Mouse (Mus musculus) midbrain, embryonic 15.5 days (tissue): Measurements from ENCODE around the gene Cwf19l1. TPM values are rescaled to one million over a fixed set of nuclear protein-coding genes. Genes with fewer than 3 reads are reported as not detected.

Experiments
- ATAC-seq: fragments of 200-750 bp; cut with Nextera tagmentation; replicated peaks from 2 replicates; pipeline ENCODE4 v1.8.0; 2017; ENCODE audit warnings: moderate TSS enrichment
- H3K27ac ChIP-seq: fragments of 300-500 bp; sonication (generic); 2 replicates; pipeline ENCODE4 v1.5.1; 2015; ENCODE audit warnings: mild to moderate bottlenecking, inconsistent platforms
- H3K27me3 ChIP-seq: fragments of 300-500 bp; sonication (generic); replicated peaks from 2 replicates; pipeline ENCODE4 v1.6.1; 2015; ENCODE audit warnings: inconsistent platforms
- H3K36me3 ChIP-seq: fragments of 300-500 bp; sonication (generic); replicated peaks from 2 replicates; pipeline ENCODE4 v1.6.1; 2015; ENCODE audit warnings: inconsistent platforms
- H3K4me1 ChIP-seq: fragments of 300-500 bp; sonication (generic); 2 replicates; pipeline ENCODE4 v1.6.1; 2015; ENCODE audit warnings: inconsistent platforms
- H3K4me2 ChIP-seq: fragments of 300-500 bp; sonication (generic); 2 replicates; pipeline ENCODE4 v1.6.1; 2015; ENCODE audit warnings: inconsistent platforms, mild to moderate bottlenecking, moderate library complexity
- H3K4me3 ChIP-seq: fragments of 300-500 bp; sonication (generic); 2 replicates; pipeline ENCODE4 v1.5.1; 2015; ENCODE audit warnings: mild to moderate bottlenecking, inconsistent platforms
- H3K9ac ChIP-seq: fragments of 300-500 bp; sonication (generic); 2 replicates; pipeline ENCODE4 v1.6.1; 2015; ENCODE audit warnings: mild to moderate bottlenecking, inconsistent platforms
- H3K9me3 ChIP-seq: fragments of 300-500 bp; sonication (generic); 2 replicates; pipeline ENCODE4 v1.6.1; 2016; ENCODE audit warnings: inconsistent platforms
- WGBS: fragments of 180-500 bp; shearing (Covaris S2); methylation state at CpG from one replicate; pipeline ENCODE4 v1.1.7; 2015; ENCODE audit warnings: mixed read lengths; 5-methylcytosine and 5-hydroxymethylcytosine counted together
- polyA plus RNA-seq: library from polyadenylated mRNA; unstranded; fragments of >200 nt; fragmentation: Nextera tagmentation; extraction: Ambion mirVana; gene quantifications from 2 replicates; pipeline ENCODE4 v1.2.1, GENCODE M21; 2015

Cwf19l1 gene
- polyA plus RNA-seq = 29.6 and 37.4 TPM in 2 replicates

DNA sequence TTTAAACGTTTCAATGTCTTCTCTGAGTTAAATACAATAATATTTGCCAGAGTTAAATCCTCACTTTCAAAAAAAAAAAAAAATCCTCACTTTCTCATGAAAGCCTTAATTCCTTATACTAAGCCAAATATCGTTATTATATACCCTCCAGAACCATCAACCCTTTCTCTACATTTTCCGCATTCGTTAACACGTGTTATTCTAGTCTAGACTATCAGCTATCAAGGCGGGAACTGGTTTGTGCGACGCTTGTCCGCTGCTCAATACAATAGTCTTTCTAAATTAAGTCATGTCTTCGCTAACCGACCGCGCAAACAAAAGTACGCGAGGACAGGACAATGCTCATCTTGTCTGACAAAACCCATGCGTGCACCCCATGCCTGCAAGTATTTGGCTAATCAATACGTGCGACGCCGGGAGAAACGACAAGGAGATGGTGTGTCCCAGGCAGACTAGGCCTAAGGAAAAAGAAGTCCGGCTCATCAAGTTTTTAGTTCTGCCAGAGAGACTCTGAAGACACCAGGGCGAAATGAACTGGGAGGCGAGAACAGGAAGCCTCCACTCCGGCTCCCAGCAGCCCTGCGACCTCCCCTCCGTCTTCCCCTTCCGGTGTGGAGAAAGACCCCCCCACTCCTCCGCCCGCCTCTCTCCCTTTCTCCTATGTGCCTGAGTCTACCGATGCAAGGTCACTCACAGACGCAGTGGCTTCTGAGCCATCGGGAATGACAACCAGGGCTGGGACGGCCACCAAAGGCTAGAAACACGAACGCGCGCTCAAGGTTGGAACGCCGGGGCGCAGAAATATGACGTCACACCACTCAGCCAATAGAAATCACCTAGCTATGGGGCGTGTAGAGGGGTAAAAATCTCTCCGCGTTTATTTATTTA is at the start of gene Cwf19l1:
TSS of gene Cwf19l1 (minus strand) at position 805 of the 888 bp plus-strand sequence.
- peak; percentile 93 for ATAC-seq
- Histone ChIP-seq H3K4me2 (peak within 1 kb of the TSS; percentile 62), H3K36me3 (peaks cover 28% of the 10 kb centered on the region), H3K4me3 (peak within 1 kb of the TSS; percentile 65), H3K9ac (peak within 1 kb of the TSS; percentile 55), H3K9me3 (no peaks in the 10 kb centered on the region), H3K27me3 (no peaks in the 10 kb centered on the region), H3K27ac (peak within 1 kb of the TSS; percentile 91), H3K4me1 (peaks cover 10% of the 10 kb centered on the region)
- WGBS = under 1% methylated on average over 45 of the region's 45 CpGs

GRCm38 (mm10) chr19:44183968-44184367 is 48.3 kb upstream of the Cwf19l1 start:
- no peaks in the 10 kb centered on the region for H3K27me3 ChIP-seq
- H3K27ac ChIP-seq = no peak overlapping the region
- WGBS = 79% methylated on average over 3 of the region's 3 CpGs
- H3K4me2 ChIP-seq = no peak overlapping the region
- no peaks in the 10 kb centered on the region for H3K36me3 ChIP-seq
- no peaks in the 10 kb centered on the region for H3K4me1 ChIP-seq
- no peak overlapping the region for H3K9ac ChIP-seq
- no peak overlapping the region for H3K4me3 ChIP-seq
- no peaks in the 10 kb centered on the region for H3K9me3 ChIP-seq
- no peak for ATAC-seq

DNA sequence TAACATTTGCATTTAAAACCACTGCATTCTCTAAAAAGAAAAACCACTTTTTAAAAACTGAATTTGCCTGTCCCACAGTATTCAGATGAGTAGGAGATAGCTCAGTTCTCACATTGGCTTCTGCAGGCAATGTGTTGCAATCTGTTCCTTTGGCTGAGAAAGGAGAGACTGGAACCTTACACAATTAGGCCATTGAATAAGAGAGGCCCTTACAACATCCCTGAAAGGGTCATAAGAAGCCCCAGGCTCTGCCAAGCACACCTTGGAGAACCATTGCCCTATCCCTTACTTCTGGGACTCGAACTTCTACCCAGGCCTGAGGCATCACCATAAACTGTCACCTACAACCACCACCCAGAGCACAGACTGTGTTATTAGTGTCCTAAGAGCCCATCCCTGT is 44.8 kb upstream of the Cwf19l1 start:
- 88% methylated on average over 1 of the region's 1 CpGs for WGBS
- Histone ChIP-seq H3K9ac (no peak overlapping the region), H3K4me2 (no peak overlapping the region), H3K4me1 (no peaks in the 10 kb centered on the region), H3K27ac (no peak overlapping the region), H3K4me3 (no peak overlapping the region), H3K27me3 (no peaks in the 10 kb centered on the region), H3K36me3 (no peaks in the 10 kb centered on the region), H3K9me3 (no peaks in the 10 kb centered on the region)
- no peak for ATAC-seq

GRCm38 (mm10) chr19:44176741-44177140 is 41.1 kb upstream of the Cwf19l1 start:
- Histone ChIP-seq H3K27me3 (no peaks in the 10 kb centered on the region), H3K4me2 (no peak overlapping the region), H3K4me1 (no peaks in the 10 kb centered on the region), H3K36me3 (no peaks in the 10 kb centered on the region), H3K27ac (no peak overlapping the region), H3K9me3 (no peaks in the 10 kb centered on the region), H3K4me3 (no peak overlapping the region), H3K9ac (no peak overlapping the region)
- no peak for ATAC-seq
- WGBS = 92% methylated on average over 3 of the region's 3 CpGs

- ATAC-seq = no peak
- 75% methylated on average over 8 of the region's 8 CpGs for WGBS
- no peaks in the 10 kb centered on the region for H3K4me1 ChIP-seq
Observed at GRCm38 (mm10) chr19:44174835-44175234, 39.2 kb upstream of the Cwf19l1 start.

GRCm38 (mm10) chr19:44161515-44161914 is 25.8 kb upstream of the Cwf19l1 start:
- H3K27ac ChIP-seq = no peak overlapping the region
- no peaks in the 10 kb centered on the region for H3K9me3 ChIP-seq
- 16% methylated on average over 3 of the region's 3 CpGs for WGBS
- H3K27me3 ChIP-seq = peaks cover 3% of the 10 kb centered on the region; the same call in 1 of the 2 replicates
- no peak for ATAC-seq
- H3K4me2 ChIP-seq = no peak overlapping the region
- no peak overlapping the region for H3K4me3 ChIP-seq
- H3K9ac ChIP-seq = no peak overlapping the region
- no peaks in the 10 kb centered on the region for H3K36me3 ChIP-seq
- H3K4me1 ChIP-seq = no peaks in the 10 kb centered on the region

More at GRCm38 (mm10) chr19:44174835-44175234, 39.2 kb upstream of the Cwf19l1 start:
- Histone ChIP-seq H3K9ac (no peak overlapping the region), H3K4me3 (no peak overlapping the region), H3K4me2 (no peak overlapping the region), H3K36me3 (no peaks in the 10 kb centered on the region), H3K9me3 (no peaks in the 10 kb centered on the region), H3K27ac (no peak overlapping the region), H3K27me3 (no peaks in the 10 kb centered on the region)

DNA sequence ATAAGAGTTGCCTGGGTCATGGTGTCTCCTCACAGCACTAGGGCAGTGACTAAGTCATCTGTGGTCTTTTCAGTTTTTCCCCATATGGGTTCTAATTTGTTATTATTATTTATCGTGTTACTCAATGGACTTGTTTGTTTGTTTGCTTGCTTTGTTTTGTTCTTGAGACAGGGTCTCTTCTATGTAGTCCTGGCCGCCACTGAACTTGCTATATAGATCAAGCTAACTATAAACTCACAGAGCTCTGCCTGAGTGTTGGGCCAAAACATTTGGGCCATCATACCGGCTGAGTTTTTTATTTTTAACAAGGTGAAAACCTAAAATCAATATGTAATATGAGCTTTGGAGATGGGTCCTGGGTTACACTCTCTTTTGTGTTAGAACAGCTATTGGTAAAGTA is 23.7 kb upstream of the Cwf19l1 start:
- H3K4me3 ChIP-seq = no peak overlapping the region
- no peak overlapping the region for H3K9ac ChIP-seq

DNA sequence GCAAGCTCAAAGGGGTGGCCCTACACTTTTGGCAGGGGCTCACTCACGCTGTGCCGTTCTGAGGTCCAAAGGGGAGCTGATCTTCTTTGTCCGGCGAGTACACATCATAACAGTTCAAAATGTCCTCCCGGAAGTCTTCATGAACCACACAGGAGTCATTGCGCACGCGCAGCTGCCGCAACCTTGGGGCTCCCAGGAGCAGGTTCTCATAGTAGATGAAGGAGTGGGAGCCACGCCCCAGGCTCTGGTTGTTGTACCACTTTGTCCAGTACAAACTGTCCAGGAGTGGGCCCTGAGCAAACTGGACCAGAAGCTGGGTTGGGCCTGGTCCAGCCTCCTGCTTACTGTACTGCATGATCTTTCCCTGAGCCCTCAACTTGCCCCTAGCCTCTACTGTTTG is 21.3 kb upstream of the Cwf19l1 start:
- Histone ChIP-seq H3K4me3 (no peak overlapping the region), H3K27ac (no peak overlapping the region), H3K4me2 (no peak overlapping the region), H3K9me3 (no peaks in the 10 kb centered on the region), H3K9ac (no peak overlapping the region), H3K27me3 (peaks cover 24% of the 10 kb centered on the region; the same call in 1 of the 2 replicates), H3K4me1 (no peaks in the 10 kb centered on the region), H3K36me3 (no peaks in the 10 kb centered on the region)
- WGBS = 92% methylated on average over 10 of the region's 10 CpGs
- ATAC-seq = no peak

More for the DNA sequence above, 23.7 kb upstream of the Cwf19l1 start:
- no peak overlapping the region for H3K27ac ChIP-seq
- ATAC-seq = no peak
- no peaks in the 10 kb centered on the region for H3K9me3 ChIP-seq
- no peaks in the 10 kb centered on the region for H3K4me1 ChIP-seq
- no peaks in the 10 kb centered on the region for H3K36me3 ChIP-seq
- H3K4me2 ChIP-seq = no peak overlapping the region
- H3K27me3 ChIP-seq = peaks cover 8% of the 10 kb centered on the region; the same call in 1 of the 2 replicates
- WGBS = 88% methylated on average over 3 of the region's 3 CpGs

DNA sequence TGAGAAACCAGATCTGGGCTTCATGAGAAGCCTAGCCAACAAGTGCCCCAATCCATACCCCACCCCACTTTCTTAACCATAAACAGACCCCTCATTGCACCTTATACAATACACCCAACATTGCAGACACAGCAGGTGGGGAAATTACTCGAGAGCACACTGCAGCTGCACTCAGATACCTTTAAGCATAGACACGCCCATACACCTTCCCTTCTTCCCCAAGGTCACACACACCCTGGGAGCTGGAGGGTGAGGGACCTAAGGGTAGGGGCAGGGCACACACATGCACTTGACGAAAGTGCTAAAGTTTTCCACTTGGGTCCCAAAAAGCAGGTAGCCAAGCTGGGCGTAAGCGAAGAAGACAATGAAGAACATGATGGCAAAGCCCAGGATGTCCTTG is 18.1 kb upstream of the Cwf19l1 start:
- Histone ChIP-seq H3K9me3 (no peaks in the 10 kb centered on the region), H3K4me1 (no peaks in the 10 kb centered on the region), H3K27ac (no peak overlapping the region), H3K9ac (no peak overlapping the region), H3K36me3 (no peaks in the 10 kb centered on the region), H3K4me2 (no peak overlapping the region), H3K4me3 (no peak overlapping the region), H3K27me3 (peaks cover 27% of the 10 kb centered on the region)
- no peak for ATAC-seq
- WGBS = 90% methylated on average over 5 of the region's 5 CpGs

GRCm38 (mm10) chr19:44148991-44149390 is 13.3 kb upstream of the Cwf19l1 start:
- WGBS = 81% methylated on average over 2 of the region's 2 CpGs
- H3K27me3 ChIP-seq = peaks cover 29% of the 10 kb centered on the region
- no peak overlapping the region for H3K9ac ChIP-seq
- H3K4me3 ChIP-seq = no peak overlapping the region
- H3K9me3 ChIP-seq = no peaks in the 10 kb centered on the region
- H3K4me2 ChIP-seq = no peak overlapping the region
- no peaks in the 10 kb centered on the region for H3K36me3 ChIP-seq
- H3K4me1 ChIP-seq = peaks cover 15% of the 10 kb centered on the region
- ATAC-seq = no peak
- H3K27ac ChIP-seq = no peak overlapping the region

- H3K36me3 ChIP-seq = no peaks in the 10 kb centered on the region; the same call in 1 of the 2 replicates
- no peak overlapping the region for H3K9ac ChIP-seq
- H3K4me3 ChIP-seq = no peak overlapping the region
- no peak overlapping the region for H3K4me2 ChIP-seq
- 38% methylated on average over 2 of the region's 2 CpGs for WGBS
- H3K27ac ChIP-seq = no peak overlapping the region
- H3K4me1 ChIP-seq = peaks cover 15% of the 10 kb centered on the region
- H3K27me3 ChIP-seq = peaks cover 22% of the 10 kb centered on the region
- H3K9me3 ChIP-seq = no peaks in the 10 kb centered on the region
- no peak for ATAC-seq
Observed at GRCm38 (mm10) chr19:44148345-44148744, 12.7 kb upstream of the Cwf19l1 start.

DNA sequence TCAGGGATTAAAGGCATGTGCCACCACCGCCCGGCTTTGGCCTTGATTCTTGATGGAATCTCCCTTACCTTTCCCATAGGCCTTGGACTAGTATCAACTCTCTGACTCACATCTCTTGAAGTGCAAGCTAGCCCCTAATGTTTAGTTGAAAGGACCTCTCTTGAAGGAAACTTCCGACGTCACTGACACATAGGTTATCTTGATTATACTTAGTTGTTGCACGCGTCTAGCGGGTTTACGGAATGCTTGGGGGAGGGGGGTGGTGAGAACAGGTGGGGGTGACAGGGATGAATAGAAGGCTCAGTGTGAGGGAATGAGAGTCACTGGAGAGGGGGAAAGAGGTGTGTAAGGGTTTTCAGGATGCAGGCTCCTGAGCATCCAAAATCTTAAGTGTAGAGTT is 11.3 kb upstream of the Cwf19l1 start:
- Histone ChIP-seq H3K36me3 (peaks cover 9% of the 10 kb centered on the region), H3K9ac (no peak overlapping the region), H3K27ac (no peak overlapping the region), H3K4me3 (no peak overlapping the region), H3K27me3 (peaks cover 13% of the 10 kb centered on the region), H3K4me2 (no peak overlapping the region), H3K9me3 (no peaks in the 10 kb centered on the region), H3K4me1 (peaks cover 15% of the 10 kb centered on the region)
- 94% methylated on average over 8 of the region's 8 CpGs for WGBS
- ATAC-seq = no peak

GRCm38 (mm10) chr19:44146568-44146879 is 10.8 kb upstream of the Cwf19l1 start:
- ATAC-seq = peak; percentile 75
- WGBS = 58% methylated on average over 9 of the region's 9 CpGs

More at GRCm38 (mm10) chr19:44146568-44146879, 10.8 kb upstream of the Cwf19l1 start:
- H3K4me2 ChIP-seq = peak overlapping the region; percentile 74
- H3K4me1 ChIP-seq = peaks cover 15% of the 10 kb centered on the region
- peaks cover 13% of the 10 kb centered on the region for H3K36me3 ChIP-seq
- peaks cover 12% of the 10 kb centered on the region for H3K27me3 ChIP-seq
- peak overlapping the region; percentile 78 for H3K27ac ChIP-seq
- H3K9ac ChIP-seq = peak overlapping the region; percentile 79
- peak overlapping the region; percentile 84 for H3K4me3 ChIP-seq
- H3K9me3 ChIP-seq = no peaks in the 10 kb centered on the region
